Mouse (Mus musculus) testis, adult 2 months (tissue): Measurements from ENCODE around the gene Zdhhc14.
A peak's percentile ranks its signal among the peaks of the same experiment; 100 is the strongest.

Experiments used
- CTCF ChIP-seq: fragments of 200-500 bp; IDR thresholded peaks from 2 replicates; pipeline ENCODE4 v1.5.1; 2012; ENCODE audit warnings: low read depth, mild to moderate bottlenecking, inconsistent platforms, low read length, moderate library complexity; ENCODE audit not compliant: control insufficient read depth, insufficient read depth, insufficient replicate concordance
- POLR2A ChIP-seq: fragments of 200-500 bp; IDR thresholded peaks from 2 replicates; pipeline ENCODE4 v1.6.1; 2012; ENCODE audit warnings: low read depth, mild to moderate bottlenecking, inconsistent platforms, low read length, moderate library complexity; ENCODE audit not compliant: control insufficient read depth

DNA sequence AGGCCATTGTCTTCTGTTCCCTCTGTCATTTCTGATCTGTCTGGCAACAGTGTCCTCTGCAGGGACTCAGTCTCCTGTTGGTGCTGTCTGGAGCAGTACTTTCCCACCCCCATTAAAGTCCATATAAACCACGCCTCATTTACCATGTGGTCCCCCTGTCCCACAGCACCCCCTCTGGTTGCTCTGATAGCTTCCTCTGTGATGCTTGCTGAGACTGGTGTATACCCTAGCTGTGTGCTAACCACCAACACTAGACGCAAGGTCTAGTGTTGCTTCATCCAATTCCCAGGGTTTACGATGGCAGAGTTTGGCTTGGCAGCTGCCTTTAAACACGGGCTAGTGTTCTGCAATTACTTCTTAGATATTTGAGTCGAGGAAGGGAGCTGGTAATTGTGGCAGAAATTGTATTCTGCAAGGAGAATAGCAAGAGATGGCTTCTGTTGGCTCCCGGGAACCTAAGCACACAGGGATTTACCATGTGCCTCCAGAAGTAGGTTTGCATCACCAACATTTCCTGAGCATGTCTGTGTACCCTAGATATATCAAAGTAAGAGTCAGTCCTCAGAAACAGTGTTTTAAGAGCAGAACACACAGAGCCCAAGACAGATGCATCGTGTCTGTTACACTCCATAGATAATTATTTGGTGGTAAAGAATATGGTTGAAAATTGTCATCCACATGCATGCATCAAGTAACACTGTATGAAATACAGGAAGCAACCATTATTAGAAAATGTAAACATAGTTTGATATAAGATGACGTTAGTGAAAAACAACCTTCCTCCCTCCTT, 198.6 kb downstream of the Zdhhc14 start:
- TF ChIP-seq POLR2A (no peak), CTCF (peak; percentile 7; the same call in 1 of the 2 replicates)
